Mouse (Mus musculus): ENCODE results near the gene Ngrn.

Ngrn gene

DNA sequence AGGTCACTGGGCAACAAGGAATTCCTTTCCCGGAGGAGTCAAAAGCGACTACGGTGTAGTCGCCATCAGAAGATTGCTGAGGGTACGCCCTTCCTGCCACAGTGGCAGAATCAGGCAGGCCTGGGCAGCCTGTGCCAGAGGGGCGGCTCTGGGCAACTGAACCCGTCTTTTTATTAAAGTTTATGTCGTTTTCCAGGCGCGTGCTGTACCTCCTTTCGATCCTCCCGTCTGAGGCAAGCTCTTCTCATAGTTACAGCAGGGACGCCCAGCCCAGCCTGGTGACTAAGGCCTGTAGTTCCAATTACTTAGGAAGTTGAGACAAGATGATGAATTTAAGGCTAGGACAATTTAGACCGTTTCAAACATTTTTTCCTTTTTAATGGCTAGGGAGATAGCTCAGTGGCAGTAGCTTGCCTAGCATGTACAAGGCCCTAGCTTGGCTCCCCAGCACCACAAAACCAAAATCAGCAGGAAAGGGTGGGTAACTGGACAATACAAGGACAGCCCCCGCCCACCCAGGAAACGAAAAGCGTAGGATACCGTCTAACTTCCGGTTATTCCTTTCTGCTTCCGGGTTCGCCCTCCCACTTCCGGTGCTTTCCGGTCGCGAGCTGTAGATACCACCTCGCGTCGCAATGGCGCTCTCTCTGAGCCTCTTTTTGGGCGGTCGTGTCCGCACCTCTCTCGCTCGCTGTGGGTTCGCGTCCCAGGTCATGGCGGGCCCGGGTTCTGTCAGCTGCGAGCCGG lies at the start of gene Ngrn:
Gene Ngrn, plus strand, starts transcription at position 591 of the 747 bp plus-strand sequence.
- DNase-seq (ENCODE audit: low spot score): peak; percentile 93

DNA sequence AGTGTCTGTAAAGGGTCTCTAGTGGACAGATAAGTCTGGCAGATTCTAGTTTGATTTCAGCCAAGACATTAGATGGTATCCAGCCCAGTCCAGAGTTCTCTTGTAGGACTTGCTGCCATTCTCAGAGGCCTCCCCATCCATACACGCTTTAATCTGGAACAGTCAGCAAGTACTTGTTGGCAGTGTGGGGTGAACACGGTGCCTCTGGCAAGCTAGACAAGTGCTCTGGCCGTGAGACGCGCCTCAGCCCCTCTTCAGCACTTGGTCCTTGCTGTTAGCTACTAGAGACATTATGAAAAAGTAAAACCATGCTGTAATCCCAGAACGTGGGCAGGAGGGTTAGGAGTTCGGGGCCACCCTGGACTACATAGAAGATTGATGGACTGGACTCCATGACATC lies 47.4 kb upstream of the Ngrn start:
- no peak for DNase-seq (ENCODE audit: low spot score)

DNA sequence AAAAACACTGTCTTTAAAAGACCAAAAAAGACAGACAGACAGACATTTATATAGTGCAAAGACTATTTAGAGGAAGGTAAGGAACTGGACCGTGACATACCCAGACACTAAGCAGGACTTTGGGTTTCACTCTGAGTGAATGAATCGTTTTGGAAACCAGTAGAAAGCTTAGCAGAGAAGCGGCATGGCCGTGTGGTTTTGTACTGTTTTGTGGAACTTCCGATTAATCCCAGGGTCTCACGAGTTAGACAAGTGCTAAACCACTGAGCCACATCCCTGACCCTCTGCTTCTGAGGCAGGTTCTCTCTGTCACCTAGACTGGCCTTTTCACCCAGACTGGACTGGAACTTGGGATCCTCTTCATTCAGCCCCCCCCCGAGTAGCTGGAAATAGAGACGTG lies 46.6 kb upstream of the Ngrn start:
- DNase-seq (ENCODE audit: low spot score): no peak

DNA sequence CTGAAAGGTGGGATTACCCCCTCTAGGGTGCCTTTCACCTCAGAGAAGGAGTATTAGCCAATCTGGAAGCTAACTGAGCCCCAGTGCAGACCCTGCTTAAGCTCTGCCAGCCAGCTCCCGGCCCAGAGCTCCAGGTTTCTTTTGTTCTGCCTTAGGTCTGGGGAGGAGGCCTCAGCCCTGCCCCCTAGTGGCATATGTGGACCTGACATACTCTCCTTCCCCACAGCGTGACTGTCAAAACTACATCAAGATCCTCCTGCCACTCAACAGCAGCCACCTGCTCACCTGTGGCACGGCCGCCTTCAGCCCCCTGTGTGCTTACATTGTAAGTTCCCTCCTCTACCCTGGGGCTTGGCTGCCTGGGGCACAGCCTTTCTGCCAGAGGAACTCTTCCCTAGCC lies 45.6 kb upstream of the Ngrn start:
- peak; percentile 81 for DNase-seq (ENCODE audit: low spot score)

DNA sequence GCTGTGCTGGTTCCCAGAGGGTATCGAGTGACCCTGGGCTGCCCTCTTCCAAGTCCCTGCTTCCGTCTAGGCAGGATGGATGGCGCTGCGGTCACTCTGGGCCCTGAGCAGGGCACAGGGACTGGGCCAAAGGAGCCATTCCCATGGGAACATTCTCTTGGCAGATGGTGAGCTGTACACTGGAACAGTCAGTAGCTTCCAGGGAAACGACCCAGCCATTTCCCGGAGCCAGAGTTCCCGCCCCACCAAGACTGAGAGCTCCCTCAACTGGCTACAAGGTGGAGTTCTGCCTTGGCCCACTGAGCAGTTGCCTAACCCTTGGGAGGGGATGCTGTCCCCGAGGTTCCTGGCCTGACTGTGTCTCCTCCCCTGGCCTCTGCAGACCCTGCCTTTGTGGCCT lies 44.4 kb upstream of the Ngrn start:
- DNase-seq (ENCODE audit: low spot score): peak; percentile 79

DNA sequence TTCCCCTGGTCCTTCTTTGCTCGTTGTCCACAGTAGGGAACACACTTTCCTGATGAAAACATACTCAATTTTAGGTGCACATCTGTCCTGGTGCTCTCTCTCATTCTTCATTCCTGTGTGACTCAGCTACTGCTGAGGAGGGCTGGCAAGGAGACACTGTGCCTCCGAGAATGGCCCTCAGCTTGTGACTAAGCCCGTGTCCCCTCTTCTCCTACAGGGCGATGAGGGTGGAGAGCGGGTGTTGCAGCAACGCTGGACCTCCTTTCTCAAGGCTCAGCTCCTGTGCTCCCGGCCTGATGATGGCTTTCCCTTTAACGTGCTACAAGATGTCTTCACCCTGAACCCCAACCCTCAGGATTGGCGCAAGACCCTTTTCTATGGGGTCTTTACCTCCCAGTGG lies 42.3 kb upstream of the Ngrn start:
- DNase-seq (ENCODE audit: low spot score): no peak

DNA sequence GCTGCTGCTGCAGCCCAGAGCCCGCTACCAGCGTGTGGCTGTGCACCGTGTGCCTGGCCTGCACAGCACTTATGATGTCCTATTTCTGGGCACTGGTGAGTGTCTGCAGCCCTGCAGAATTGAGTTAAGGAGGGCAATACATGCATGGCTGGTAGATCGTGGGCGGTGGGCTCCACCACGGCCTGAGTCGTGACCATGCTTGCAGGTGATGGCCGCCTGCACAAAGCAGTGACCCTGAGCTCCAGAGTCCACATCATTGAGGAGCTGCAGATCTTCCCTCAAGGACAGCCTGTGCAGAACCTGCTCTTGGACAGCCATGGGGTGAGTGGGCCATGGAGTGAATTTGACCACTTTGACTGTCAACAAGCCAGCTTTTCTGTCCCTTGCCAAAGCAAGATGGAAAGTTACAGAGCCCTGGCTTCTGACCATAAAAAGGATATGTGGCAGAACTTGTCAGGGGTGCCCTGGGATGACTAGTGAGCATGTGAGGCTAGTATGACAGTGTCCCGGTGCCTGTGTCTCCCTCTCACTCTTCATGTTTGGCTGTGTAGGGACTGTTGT lies 40.7 kb upstream of the Ngrn start:
- DNase-seq (ENCODE audit: low spot score): no peak

DNA sequence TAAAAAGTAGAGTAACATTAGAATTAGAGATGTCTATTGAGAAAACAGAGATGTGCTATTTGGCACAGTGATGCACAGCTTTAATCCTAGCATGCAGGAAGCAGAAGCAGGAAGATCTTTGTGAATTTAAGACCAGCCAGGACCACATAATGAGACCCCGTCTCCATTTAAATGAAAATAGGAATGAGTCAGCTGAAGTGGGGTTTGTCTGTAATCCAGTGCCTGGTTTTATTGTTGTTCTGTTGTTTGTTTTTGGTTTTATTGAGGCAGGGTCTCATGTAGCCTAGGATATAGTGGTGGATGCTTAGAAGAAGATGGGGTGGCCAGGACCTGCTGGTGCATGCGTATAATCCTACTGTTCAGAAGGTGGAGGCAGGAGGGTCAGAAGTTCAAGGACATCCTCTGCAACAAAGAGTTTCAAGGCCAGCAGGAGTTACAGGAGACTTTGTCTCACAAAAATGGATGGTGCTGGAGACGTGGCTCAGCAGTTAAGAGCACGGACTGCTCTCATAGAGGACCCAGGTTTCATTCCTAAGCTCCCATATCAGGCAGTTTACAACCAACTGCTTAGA lies 39.8 kb upstream of the Ngrn start:
- DNase-seq (ENCODE audit: low spot score): no peak

DNA sequence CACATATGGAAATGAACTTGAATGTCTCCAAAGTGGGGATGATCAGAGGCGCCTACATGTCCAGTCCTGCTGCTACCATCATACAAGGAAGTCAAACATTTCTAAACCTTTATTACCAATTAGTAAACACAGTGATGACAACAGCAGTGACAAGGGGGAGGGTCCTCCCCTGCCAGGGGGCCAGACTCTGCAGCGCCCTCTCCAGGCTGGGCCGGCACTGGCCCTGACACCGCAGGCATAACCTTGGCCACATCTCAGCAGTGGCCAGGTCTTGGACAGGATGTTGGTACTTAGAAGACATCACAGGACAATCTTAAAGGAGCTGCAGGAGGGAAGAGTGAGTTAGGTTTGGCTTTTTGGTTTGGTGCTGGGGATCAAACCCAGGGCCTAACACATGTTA lies 34.0 kb upstream of the Ngrn start:
- DNase-seq (ENCODE audit: low spot score): no peak

DNA sequence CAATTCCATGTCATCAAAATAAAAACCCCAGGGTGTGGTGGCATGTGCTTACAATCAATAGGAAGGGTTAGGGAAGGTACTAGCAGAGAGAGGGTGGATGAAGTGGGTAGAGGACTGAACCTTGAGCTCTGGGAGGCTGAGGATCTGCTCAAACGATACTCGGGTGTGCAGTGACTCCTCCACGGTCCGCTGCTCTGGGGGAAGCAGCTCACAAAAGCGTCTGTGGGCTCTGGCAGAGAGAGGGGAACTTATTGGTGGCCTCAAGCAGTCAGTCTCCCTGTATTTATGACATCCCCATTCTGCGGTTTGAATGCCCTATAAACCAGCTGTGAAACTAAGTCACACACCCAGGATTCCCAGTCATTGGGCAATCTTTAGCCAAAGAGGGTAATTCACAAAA lies 30.8 kb upstream of the Ngrn start:
- DNase-seq (ENCODE audit: low spot score): no peak

DNA sequence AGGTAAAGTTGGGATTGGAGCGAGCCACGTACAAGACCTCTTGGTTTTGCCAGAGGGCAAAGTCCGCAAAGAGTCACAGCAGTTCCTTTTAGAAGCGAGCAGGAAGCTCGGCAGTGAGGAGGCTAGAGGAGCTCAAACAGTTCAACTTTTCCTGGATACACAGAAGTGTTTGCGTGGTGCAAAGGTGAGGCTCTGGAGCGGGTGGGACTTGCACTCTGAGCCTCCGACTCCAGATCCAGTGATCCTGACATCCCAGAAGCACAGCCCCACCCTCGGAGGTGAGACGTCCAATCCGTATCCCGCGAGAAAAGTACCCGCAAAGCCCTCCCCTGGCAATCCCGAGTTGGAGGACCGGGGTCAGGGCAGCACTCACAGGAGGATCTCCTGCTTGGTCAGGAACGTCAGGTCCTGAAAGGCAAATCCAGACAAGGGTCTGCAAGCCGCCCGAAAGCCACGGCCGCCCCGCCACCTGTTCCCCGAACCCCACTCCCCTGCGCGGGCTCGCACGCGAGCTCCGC lies 29.0 kb upstream of the Ngrn start:
- DNase-seq (ENCODE audit: low spot score): peak; percentile 70

DNA sequence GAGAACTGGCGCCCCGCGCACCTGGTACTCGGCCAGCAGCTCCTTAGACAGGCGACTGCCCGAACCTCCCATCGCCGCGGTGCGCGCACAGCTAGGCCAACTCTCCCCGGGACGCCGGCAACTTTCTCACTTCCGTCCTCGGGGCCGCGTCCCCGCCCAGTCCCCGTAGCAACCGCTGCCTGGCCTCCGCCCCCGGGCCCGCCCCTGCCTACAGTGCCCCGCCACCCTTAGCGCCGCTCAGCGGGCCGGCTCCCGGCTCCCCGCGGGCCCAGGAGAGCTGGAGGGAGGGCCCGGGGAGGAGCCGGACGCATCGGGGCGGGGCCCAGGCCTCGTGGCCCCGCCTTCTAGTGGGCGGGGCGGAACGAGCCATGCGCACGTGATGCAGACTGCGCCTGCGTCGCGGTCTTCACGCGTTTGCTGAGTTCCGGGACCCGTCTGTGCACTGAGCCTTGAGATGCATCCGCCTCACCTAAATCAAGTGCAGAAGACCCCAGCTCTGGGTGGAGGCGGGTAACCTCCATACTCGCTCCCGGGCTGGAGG lies 28.5 kb upstream of the Ngrn start, which contains the start of the genes Cib1 and Gdpgp1:
Gene Cib1, minus strand, starts transcription at position 325 of the 541 bp plus-strand sequence.
Gene Gdpgp1, plus strand, starts transcription at position 377 of the 541 bp plus-strand sequence.
- peak; percentile 98 for DNase-seq (ENCODE audit: low spot score)

DNA sequence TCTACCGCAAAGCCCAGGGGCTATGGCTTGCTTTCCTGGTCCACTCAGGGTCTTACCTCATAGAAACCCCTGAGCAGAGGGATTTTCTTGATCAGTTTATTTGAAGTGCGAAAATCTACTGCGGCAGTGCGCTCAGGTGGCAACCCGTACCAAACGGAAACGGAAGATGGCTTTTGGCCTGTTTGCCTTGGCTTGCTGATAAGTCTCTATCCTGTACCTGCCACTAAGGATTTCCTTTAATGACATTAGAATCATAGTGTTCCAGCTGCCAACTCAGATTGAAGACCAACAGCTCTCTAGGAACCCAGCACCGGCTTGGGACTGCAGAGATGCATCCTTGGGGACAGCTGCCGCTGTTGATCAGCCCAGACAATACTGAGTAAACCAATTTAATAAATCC lies 27.2 kb upstream of the Ngrn start:
- DNase-seq (ENCODE audit: low spot score): peak; percentile 23

DNA sequence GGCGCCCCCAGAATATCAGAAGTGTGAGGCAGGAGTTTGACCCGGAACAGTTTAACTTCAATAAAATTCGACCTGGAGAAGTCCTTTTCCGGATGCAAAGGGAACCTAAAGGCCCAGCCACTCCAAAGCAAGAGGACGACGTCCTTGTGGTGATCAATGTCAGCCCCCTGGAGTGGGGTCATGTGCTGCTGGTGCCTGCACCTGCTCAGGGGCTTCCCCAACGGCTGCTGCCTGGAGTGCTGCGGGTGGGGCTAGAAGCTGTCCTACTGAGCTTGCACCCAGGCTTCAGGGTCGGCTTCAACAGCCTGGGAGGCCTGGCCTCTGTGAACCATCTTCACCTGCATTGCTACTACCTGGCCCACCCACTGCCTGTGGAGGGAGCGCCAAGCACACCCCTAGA lies 22.5 kb upstream of the Ngrn start:
- DNase-seq (ENCODE audit: low spot score): no peak

DNA sequence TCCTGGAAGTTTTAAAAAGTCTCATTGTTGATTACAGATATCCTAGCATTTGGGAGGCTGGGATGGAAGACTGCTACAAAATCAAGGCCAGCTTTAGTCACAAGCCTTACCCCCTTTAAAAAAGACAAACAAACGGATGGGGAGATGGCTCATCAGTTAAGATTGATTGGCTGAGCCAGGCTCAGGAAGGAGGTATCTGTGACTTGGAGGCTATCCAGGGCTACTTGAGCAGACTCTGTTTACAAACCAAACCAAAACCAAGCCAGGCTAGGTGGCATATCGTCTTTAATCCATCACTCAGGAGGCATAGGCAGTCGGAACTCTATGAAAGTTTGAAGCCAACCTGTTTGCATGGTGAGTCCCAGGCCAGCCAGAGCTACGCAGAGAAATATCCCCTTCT lies 19.4 kb upstream of the Ngrn start:
- DNase-seq (ENCODE audit: low spot score): no peak

DNA sequence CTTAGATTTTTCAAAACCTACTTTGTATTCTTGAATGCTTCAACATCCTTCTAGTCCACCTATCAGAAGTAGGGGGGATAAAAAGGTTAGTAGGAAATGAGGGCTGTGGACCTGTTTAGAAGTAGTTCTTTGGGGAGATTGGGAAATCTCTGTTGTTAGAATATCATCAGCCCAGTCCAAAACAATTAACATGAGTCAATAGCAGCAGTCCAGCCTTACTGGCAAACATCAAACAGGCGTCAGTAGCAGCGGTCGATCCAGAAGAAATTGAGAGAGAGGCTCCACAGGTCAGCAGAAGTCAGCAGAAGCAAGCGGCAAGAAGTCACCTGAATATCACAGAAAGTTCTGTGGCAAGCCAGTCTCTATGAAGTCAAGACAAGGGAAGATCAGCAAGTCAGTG lies 16.2 kb upstream of the Ngrn start:
- no peak for DNase-seq (ENCODE audit: low spot score)

DNA sequence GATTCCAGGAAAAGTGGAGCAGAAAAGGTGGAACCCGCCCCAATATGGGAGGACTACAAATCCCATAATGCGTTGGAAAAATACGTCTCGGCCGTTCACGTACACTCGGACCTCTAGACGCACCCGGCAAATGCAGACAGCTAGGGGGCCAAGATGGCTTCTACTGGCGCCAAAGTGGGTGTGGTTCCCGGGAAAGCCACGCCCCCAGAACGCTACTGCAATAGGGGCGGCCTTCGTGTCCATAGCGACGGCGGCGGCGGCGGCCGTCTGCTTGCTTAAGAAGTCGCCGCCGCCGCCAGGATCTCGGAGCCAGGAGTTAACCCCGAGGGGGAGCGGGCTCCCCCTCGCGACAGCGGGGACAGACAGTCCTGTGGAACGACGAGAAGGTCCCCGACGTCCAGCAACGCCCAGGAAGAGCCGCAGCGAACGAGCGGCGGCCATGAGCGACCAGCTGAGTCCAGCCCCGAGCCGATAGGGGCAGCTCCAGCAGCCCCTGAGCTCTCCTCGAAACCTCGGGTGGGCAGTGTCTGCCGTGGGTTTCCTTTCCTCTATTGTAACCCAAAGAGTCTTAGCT lies 14.8 kb upstream of the Ngrn start, which contains the start of gene Ttll13:
Gene Ttll13, plus strand, starts transcription at position 229 of the 574 bp plus-strand sequence.
- peak; percentile 98 for DNase-seq (ENCODE audit: low spot score)

DNA sequence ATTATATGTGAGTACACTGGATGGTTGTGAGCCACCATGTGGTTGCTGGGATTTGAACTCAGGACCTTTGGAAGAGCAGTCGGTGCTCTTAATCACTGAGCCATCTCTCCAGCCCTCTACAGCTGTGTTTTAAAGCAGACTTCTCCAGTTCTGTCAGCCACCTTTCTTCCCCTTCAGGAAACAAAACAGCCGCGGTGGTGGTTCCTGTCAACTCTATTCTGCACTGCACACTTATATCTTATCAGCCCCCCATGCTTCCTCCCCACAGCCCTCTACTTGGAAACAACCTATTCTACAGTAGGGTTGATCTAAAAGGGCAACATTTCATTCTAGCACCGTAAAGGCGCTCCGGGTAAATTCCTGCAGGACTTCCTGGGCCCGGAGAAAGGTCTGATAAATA lies 14.2 kb upstream of the Ngrn start:
- DNase-seq (ENCODE audit: low spot score): peak; percentile 34

DNA sequence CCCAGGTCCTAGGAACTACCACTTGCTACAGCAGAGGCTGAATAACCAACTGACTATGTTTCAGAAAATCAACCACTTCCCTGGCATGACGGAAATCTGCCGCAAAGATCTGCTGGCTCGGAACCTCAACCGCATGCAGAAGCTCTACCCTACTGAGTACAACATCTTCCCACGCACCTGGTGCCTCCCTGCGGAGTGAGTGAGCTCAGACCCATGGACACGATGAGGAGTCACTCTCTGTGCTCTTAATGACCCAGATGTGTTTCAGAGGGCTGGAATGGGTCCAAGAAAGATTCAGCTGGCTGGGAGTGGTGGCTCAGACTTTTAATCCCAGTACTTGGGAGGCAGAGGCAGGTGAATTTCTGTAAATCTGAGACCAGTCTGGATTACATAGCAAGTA lies 8.6 kb upstream of the Ngrn start:
- peak; percentile 47 for DNase-seq (ENCODE audit: low spot score)

DNA sequence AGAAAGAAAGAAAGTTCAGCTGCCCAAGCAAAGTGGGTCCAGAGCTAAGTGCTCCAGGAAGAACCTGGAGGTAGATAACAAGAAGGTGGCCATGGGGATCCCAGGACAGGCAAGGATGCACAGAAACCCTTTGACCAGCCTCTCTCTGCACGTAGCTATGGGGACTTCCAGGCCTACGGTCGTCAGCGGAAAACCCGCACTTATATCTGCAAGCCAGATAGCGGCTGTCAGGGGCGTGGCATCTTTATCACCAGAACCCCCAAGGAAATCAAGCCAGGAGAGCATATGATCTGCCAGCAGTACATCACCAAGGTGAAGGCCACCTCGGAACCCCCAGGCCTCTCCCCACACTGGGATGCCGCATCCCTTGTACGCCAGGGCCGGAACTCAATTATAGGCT lies 8.1 kb upstream of the Ngrn start:
- DNase-seq (ENCODE audit: low spot score): no peak

DNA sequence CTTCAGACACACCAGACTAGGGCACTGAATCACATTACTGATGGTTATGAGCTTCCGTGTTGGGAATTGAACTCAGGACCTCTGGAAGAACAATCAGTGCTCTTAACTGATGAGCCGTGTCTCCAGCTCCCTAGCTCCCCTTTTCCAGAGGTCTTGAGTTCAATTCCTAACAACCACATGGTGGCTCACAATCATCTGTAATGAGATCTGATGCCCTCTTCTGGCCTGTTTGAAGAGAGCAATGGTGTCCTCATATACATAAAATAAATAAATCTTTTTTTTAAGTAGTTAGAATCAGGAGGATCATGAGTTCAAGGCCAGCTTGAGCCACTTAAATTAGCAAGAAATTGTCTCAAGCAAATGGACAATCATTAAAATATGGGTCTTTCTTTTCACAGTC lies 5.0 kb upstream of the Ngrn start:
- DNase-seq (ENCODE audit: low spot score): no peak

DNA sequence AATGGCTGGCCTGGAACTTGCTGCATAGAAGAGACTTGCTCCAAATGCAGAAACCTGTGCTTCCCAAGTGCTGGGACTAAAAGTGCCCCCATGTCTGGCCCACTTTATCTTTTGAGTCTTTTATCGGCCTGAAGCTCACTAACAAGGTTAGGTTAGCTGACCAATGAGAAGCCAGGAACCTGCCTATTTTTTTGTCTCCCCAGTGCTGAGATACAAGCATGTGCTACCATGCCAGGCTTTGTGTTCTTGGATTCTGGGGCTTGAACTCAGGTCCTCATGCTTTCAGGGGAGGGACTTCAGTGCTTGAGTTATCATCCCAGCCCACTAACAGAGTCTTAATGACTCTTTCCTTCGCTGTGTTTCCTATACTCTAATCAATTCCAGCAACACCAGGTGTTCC lies 3.3 kb upstream of the Ngrn start:
- no peak for DNase-seq (ENCODE audit: low spot score)

Measured in MN1 (cell line).